Mouse (Mus musculus) heart, adult 2 months (tissue): Measurements from ENCODE around the gene Efnb1. TPM values are rescaled to one million over a fixed set of nuclear protein-coding genes. Genes with fewer than 3 reads are reported as not detected.

ENCODE experiments used
- DNase-seq, 2 experiments: peaks; one replicate each; pipeline ENCODE4 v3.0.0; 2021
- H3K27ac ChIP-seq: fragments of 200-600 bp; 2 replicates; pipeline ENCODE4 v1.8.1; 2022
- H3K27me3 ChIP-seq: fragments of 200-500 bp; 2 replicates; pipeline ENCODE4 v1.6.1; 2012; ENCODE audit warnings: mild to moderate bottlenecking, low read length, inconsistent platforms, mixed read lengths; ENCODE audit not compliant: control insufficient read depth, insufficient read depth
- H3K36me3 ChIP-seq: fragments of 200-500 bp; 2 replicates; pipeline ENCODE4 v1.6.1; 2012; ENCODE audit warnings: low read length, inconsistent platforms; ENCODE audit not compliant: control insufficient read depth, insufficient read depth
- H3K4me1 ChIP-seq: fragments of 200-500 bp; 2 replicates; pipeline ENCODE4 v1.6.1; 2011; ENCODE audit warnings: low read length; ENCODE audit not compliant: control insufficient read depth, insufficient read depth
- H3K4me3 ChIP-seq: fragments of 200-600 bp; 2 replicates; pipeline ENCODE4 v1.8.1; 2022
- H3K79me2 ChIP-seq: fragments of 200-500 bp; replicated peaks from 2 replicates; pipeline ENCODE4 v1.6.1; 2012; ENCODE audit warnings: mild to moderate bottlenecking, inconsistent platforms, low read length, moderate library complexity, mixed read lengths; ENCODE audit not compliant: control insufficient read depth, insufficient read depth
- H3K9ac ChIP-seq: fragments of 200-500 bp; 2 replicates; pipeline ENCODE4 v1.6.1; 2012; ENCODE audit warnings: low read depth, mild to moderate bottlenecking, control low read depth, inconsistent platforms, low read length, mixed read lengths
- CTCF ChIP-seq: fragments of 200-600 bp; IDR thresholded peaks from 2 replicates; pipeline ENCODE4 v1.8.1; 2022; ENCODE audit warnings: antibody characterized with exemption, mild to moderate bottlenecking, moderate library complexity
- EP300 ChIP-seq: fragments of 200-500 bp; IDR thresholded peaks from 2 replicates; pipeline ENCODE4 v1.6.1; 2011; ENCODE audit warnings: low read depth, low read length, control low read depth; ENCODE audit not compliant: insufficient read depth
- POLR2A ChIP-seq: fragments of 200-500 bp; IDR thresholded peaks from 2 replicates; pipeline ENCODE4 v1.6.1; 2011; ENCODE audit warnings: mild to moderate bottlenecking, low read depth, low read length, control low read depth; ENCODE audit not compliant: insufficient read depth
- WGBS: fragments of 180-500 bp; shearing (Covaris S2); methylation state at CpG from one replicate; pipeline ENCODE4 v1.1.7; 2018; 5-methylcytosine and 5-hydroxymethylcytosine counted together
- intact Hi-C: fragments of 180-260 bp; cut with DNase I; formaldehyde crosslinking; loops from one replicate; pipeline ENCODE4 v1.15.1; 2025
- polyA plus RNA-seq: library from polyadenylated mRNA; depleted of rRNA; stranded (reverse); fragments of >200 nt; gene quantifications from 2 replicates; pipeline ENCODE4 v1.2.3, GENCODE M21; 2012
- total RNA-seq, 2 experiments: library from RNA; stranded (reverse); gene quantifications; 2 replicates each; pipeline ENCODE4 v1.2.3; 2021

Efnb1 gene
- total and polyA plus RNA-seq, 3 experiments = 16.0 to 21.2 (median 20.4) TPM

DNA sequence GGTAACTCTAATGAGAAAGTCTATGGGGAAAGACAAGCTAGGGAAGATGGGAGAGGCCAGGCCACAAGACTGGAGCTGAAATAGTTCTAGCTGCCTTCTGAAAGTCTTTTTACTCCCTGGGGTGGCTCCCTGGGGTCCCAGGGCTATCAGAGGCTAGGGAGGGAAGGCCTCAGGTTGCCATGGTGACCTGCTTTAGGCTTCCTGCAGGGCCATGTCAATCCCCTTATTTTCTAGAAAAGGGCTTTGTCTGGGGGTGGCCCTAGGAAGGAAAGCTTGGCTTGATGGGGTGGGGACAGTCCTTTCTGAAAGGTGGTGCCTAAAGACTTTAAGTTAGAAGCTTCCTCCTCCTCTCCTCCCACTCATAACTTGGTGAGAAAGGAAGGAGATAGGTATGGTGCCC, 6.0 kb downstream of the Efnb1 start:
- peaks cover 4% of the 10 kb centered on the region for H3K4me1 ChIP-seq
- H3K9ac ChIP-seq = no peak overlapping the region
- peaks cover 3% of the 10 kb centered on the region for H3K79me2 ChIP-seq
- no peaks in the 10 kb centered on the region for H3K27me3 ChIP-seq
- H3K27ac ChIP-seq = no peak overlapping the region
- TF ChIP-seq EP300 (no peak), CTCF (no peak), POLR2A (no peak)
- no peak for DNase-seq
- H3K36me3 ChIP-seq = no peaks in the 10 kb centered on the region
- no peak overlapping the region for H3K4me3 ChIP-seq
- intact Hi-C loops = loop anchor here (2.0 kb wide), 1 partner anchor 153 kb away; no protein-coding TSS in a partner anchor

DNA sequence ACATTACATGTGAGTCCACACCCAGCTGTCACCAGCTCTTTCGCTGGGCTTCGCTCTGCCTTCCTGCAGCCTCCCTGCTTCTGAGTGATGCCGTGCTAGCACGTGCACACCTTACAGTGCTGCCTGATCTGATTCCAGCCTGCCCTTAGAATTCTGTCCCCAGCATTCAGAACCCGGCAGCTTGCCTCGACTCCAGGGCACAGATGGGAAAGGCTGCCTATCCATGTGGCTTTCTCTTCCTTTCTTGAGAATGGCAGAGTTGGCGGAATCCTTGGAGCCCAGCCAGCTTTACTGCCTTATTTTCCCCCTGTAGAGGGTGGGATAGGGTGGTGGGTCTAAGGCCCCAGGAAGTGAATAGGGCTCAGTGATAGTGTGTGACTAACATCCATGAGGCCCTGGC, 9.6 kb downstream of the Efnb1 start:
- no peak overlapping the region for H3K27ac ChIP-seq

DNA sequence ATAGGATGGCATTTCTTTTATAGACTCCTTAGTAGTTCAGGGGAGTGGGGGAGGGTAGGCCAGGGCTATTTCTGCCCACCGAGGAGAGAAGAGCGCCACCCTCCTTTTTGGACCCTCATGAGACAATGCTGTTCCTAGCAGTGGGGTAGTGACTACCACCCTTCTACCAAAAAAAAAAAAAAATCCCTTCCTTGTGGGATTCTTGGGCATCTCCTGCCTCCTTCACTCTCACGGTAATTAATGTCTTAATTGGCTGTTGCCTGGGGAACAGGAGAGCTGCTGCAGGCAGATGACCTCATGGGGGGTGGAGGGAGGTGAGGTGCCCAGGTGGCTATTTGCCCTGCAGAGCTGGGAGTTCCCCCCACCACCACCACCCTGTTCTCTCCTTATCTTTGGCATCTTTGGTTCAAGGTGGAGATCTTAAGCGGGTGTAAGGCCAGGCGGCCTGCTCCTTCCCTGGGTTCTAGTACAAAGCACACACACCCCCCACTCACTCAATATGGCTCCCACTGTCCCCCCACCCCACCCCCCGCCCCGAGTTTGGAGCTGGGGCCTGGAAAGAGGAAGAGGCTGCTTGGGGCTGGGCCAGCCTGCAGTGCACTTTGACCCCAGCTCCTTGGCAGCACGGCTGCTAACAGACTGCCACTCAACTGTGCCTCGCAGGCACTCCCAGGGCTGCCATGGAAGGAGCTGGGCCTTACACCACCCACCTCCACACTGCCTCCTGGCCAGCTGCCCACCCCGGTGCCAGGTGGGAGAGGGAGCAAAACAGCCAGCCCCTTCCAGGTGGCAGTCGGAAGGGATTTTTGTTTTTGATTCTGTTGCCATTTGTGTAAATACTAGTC, 12.4 kb downstream of the Efnb1 start:
- WGBS = 65% methylated on average over 11 of the region's 11 CpGs
- intact Hi-C loops = no loop called here
- TF ChIP-seq EP300 (no peak), CTCF (no peak), POLR2A (no peak)
- Histone ChIP-seq H3K9ac (no peak overlapping the region), H3K4me1 (peaks cover 4% of the 10 kb centered on the region), H3K27ac (no peak overlapping the region), H3K79me2 (peaks cover 1% of the 10 kb centered on the region; the same call in 1 of the 2 replicates), H3K4me3 (no peak overlapping the region), H3K36me3 (no peaks in the 10 kb centered on the region), H3K27me3 (no peaks in the 10 kb centered on the region)
- DNase-seq = no peak

More for the DNA sequence above, 9.6 kb downstream of the Efnb1 start:
- Histone ChIP-seq H3K4me1 (peaks cover 6% of the 10 kb centered on the region), H3K36me3 (no peaks in the 10 kb centered on the region), H3K79me2 (peaks cover 1% of the 10 kb centered on the region; the same call in 1 of the 2 replicates), H3K4me3 (no peak overlapping the region), H3K27me3 (no peaks in the 10 kb centered on the region), H3K9ac (no peak overlapping the region)
- DNase-seq = no peak
- TF ChIP-seq POLR2A (no peak), EP300 (no peak), CTCF (no peak)
- intact Hi-C loops = no loop called here
- WGBS = 82% methylated on average over 7 of the region's 7 CpGs

DNA sequence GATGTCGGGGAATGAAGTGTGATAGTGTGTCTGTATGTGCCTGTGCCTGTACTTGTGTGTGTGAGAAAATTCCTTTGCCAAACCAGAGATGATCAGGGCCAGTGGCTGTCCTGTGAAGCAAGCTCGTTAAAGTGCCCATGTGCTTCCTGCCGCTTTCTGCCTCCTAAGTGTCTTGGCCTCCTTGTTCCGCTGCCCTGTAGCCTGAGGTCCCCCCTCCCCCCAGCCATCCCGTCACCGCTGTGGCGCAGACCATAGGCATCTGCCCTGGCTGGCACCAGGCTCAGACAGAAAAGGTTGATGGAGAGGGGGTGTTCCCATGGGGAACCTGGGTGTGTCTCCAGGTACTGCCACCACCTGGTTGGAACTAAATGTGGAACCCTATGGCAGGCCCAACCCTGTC, 13.1 kb downstream of the Efnb1 start:
- H3K79me2 ChIP-seq = peaks cover 1% of the 10 kb centered on the region; the same call in 1 of the 2 replicates
- TF ChIP-seq POLR2A (no peak), CTCF (no peak), EP300 (no peak)
- H3K27ac ChIP-seq = peak overlapping the region; percentile 20; the same call in 1 of the 2 replicates
- H3K36me3 ChIP-seq = no peaks in the 10 kb centered on the region
- H3K4me1 ChIP-seq = peaks cover 4% of the 10 kb centered on the region
- 81% methylated on average over 7 of the region's 7 CpGs for WGBS
- no peak overlapping the region for H3K4me3 ChIP-seq
- H3K9ac ChIP-seq = no peak overlapping the region
- DNase-seq = no peak
- intact Hi-C loops = no loop called here
- H3K27me3 ChIP-seq = no peaks in the 10 kb centered on the region

DNA sequence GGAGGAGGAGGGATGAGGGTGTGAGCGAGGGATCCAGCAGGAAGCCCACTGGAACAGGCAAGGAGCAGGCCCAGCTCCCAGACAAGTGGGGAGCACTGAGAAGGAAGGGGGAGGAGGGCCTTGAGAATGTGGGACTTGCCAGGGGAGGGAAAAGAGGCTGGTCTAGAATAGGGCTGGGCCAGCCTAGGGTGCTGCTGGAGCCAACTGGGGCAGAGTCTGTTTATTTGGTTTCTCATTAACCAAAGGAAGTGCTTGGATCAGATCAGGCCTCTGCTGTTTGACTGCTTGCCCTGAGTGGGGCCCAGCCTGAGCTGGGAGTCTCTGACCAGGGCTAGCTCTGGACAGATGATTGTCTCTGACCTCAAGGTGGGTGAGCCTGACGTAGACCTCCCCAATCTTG, 14.0 kb downstream of the Efnb1 start:
- Histone ChIP-seq H3K27me3 (no peaks in the 10 kb centered on the region), H3K36me3 (no peaks in the 10 kb centered on the region), H3K79me2 (no peaks in the 10 kb centered on the region; the same call in 1 of the 2 replicates), H3K4me3 (no peak overlapping the region), H3K27ac (peak overlapping the region; percentile 31; the same call in 1 of the 2 replicates), H3K4me1 (peaks cover 4% of the 10 kb centered on the region), H3K9ac (no peak overlapping the region)
- intact Hi-C loops = loop anchor here (2.0 kb wide), 1 partner anchor 49 kb away; no protein-coding TSS in a partner anchor
- 53% methylated on average over 2 of the region's 2 CpGs for WGBS
- TF ChIP-seq POLR2A (no peak), EP300 (no peak), CTCF (no peak)
- DNase-seq = peak in 1 of 2 experiments; percentile 48

DNA sequence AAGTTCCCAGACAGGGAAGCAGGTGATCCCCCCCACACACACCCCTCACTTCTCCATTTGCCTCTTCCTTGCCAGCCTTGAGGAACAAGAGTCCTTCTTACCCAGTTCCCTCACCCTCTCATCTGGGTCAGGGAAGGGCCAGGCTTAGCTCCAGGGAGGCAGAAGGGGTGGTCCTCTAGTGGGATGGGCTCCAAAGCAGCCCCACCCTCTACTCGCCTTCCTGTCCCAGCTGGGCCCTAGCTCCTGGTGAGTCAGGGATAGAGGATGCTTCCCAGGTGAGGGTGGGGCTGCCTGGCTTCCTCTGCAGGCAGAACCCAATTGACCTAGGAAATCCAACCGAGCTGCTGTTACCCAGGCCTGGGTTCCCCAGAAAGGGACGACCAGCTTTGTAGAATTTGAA, 14.8 kb downstream of the Efnb1 start:
- no peak for TF ChIP-seq CTCF
- no peak for TF ChIP-seq POLR2A
- TF ChIP-seq EP300 = no peak

More for the DNA sequence above, 14.8 kb downstream of the Efnb1 start:
- 54% methylated on average over 3 of the region's 3 CpGs for WGBS
- H3K4me1 ChIP-seq = peaks cover 4% of the 10 kb centered on the region
- no peaks in the 10 kb centered on the region for H3K79me2 ChIP-seq
- no peaks in the 10 kb centered on the region for H3K36me3 ChIP-seq
- intact Hi-C loops = loop anchor here (2.0 kb wide), 1 partner anchor 48 kb away; no protein-coding TSS in a partner anchor
- no peak for DNase-seq
- no peaks in the 10 kb centered on the region for H3K27me3 ChIP-seq
- no peak overlapping the region for H3K27ac ChIP-seq
- no peak overlapping the region for H3K4me3 ChIP-seq
- H3K9ac ChIP-seq = no peak overlapping the region
